Mouse (Mus musculus): ENCODE data around the gene Armc6. TPM values are rescaled to one million over a fixed set of nuclear protein-coding genes. Genes with fewer than 3 reads are reported as not detected.

Gene Armc6
- polyA plus RNA-seq, 1 experiment from 2014 or later = 17.8 TPM

DNA sequence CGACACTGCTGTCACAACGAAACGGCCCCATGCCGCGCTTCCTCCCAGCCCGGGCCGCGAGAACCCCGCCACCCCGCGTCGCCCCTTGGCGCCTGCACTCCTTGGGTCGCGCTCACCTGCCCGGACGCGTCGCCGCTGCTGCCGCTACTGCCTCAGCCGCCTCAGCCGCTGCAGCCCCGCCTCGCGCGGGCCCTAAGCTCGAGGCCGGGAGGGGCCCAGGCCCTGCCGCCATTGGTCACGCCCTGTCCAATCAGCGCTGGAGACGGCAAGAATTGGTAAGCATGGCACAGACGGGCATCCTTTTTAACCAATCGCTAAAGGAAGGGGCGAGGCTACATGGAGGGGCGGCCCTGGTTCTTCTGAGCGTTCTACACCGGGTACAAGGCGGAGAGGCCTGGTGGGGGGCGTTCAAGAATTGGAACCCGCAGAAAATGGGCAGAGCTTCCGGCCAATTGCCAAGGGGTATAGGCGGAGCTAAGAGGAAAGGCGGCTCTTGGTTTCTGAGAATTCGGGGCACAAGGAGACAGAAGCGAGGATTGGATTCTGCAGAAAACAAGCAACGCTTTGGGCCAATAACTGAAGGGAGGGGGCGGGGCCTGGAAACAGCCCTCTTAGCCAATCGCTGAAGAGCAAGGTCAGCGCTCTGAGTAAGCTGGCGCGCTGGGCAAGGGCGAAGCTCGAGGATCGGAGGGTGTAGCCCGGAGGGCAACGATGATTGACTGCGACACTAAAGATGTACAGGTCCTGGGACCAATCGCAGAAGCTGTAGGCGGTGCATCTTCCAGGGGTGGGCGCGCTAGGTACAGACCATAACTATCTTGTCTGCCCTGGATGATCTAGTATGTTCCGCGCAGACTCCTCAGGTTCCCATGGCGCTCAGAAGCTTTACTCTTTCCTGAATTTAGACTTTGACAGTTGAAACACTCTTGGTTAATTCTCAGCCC, 21.9 kb downstream of the Armc6 start, which contains the start of gene Slc25a42:
TSS of gene Slc25a42 (minus strand) at position 194 of the 944 bp plus-strand sequence.
- peak within 1 kb of the TSS; percentile 63 for H3K4me3 ChIP-seq (ENCODE audit: low read depth, low read length)
- 0 out of 2 replicates have a peak, but pooled peaks cover 9% of the 10 kb centered on the region for H3K4me1 ChIP-seq (ENCODE audit: control insufficient read depth, insufficient read depth, low read length)
- H3K27me3 ChIP-seq (ENCODE audit: control insufficient read depth, insufficient read depth, low read length) = no peaks in the 10 kb centered on the region; the same call in 1 of the 2 replicates
- WGBS (ENCODE audit: insufficient replicate concordance) = under 1% methylated on average over 64 of the region's 66 CpGs
- peak within 1 kb of the TSS; percentile 95 for H3K4me2 ChIP-seq
- peak; percentile 97 for ATAC-seq (replicated peaks; ENCODE audit: insufficient number of reproducible peaks, low FRiP score, low TSS enrichment)
- peak within 1 kb of the TSS; percentile 55 for H3K27ac ChIP-seq (ENCODE audit: low read depth, low read length)
- no peaks in the 10 kb centered on the region for H3K36me3 ChIP-seq (ENCODE audit: control insufficient read depth, insufficient read depth, low read length)
- peak within 1 kb of the TSS; percentile 74 for H3K9ac ChIP-seq (ENCODE audit: low read depth, low read length)
- no peaks in the 10 kb centered on the region for H3K9me3 ChIP-seq (replicated peaks; ENCODE audit: control insufficient read depth, low read length)

- Histone ChIP-seq H3K27ac (ENCODE audit: low read depth, low read length) (peak overlapping the region; percentile 55), H3K36me3 (ENCODE audit: control insufficient read depth, insufficient read depth, low read length) (no peaks in the 10 kb centered on the region), H3K4me1 (ENCODE audit: control insufficient read depth, insufficient read depth, low read length) (0 out of 2 replicates have a peak, but pooled peaks cover 9% of the 10 kb centered on the region), H3K4me2 (peak overlapping the region; percentile 95), H3K9me3 (replicated peaks; ENCODE audit: control insufficient read depth, low read length) (no peaks in the 10 kb centered on the region), H3K9ac (ENCODE audit: low read depth, low read length) (peak overlapping the region; percentile 74), H3K4me3 (ENCODE audit: low read depth, low read length) (peak overlapping the region; percentile 63), H3K27me3 (ENCODE audit: control insufficient read depth, insufficient read depth, low read length) (no peaks in the 10 kb centered on the region; the same call in 1 of the 2 replicates)
- WGBS (ENCODE audit: insufficient replicate concordance) = 2% methylated on average over 31 of the region's 31 CpGs
- ATAC-seq (replicated peaks; ENCODE audit: insufficient number of reproducible peaks, low FRiP score, low TSS enrichment) = 0 out of 2 replicates have a peak, but pooled peaks have one; percentile 1
Measured at GRCm38 (mm10) chr8:70211726-70212111, 22.5 kb downstream of the Armc6 start.

- H3K9me3 ChIP-seq (replicated peaks; ENCODE audit: control insufficient read depth, low read length) = no peaks in the 10 kb centered on the region
- WGBS (ENCODE audit: insufficient replicate concordance) = 59% methylated on average over 1 of the region's 1 CpGs
- H3K27ac ChIP-seq (ENCODE audit: low read depth, low read length) = no peak overlapping the region
- H3K36me3 ChIP-seq (ENCODE audit: control insufficient read depth, insufficient read depth, low read length) = no peaks in the 10 kb centered on the region
- peak overlapping the region; percentile 63 for H3K4me3 ChIP-seq (ENCODE audit: low read depth, low read length)
- no peaks in the 10 kb centered on the region for H3K27me3 ChIP-seq (ENCODE audit: control insufficient read depth, insufficient read depth, low read length)
- 0 out of 2 replicates have a peak, but pooled peaks cover 9% of the 10 kb centered on the region for H3K4me1 ChIP-seq (ENCODE audit: control insufficient read depth, insufficient read depth, low read length)
- no peak for ATAC-seq (replicated peaks; ENCODE audit: insufficient number of reproducible peaks, low FRiP score, low TSS enrichment)
- peak overlapping the region; percentile 95 for H3K4me2 ChIP-seq
- peak overlapping the region; percentile 74 for H3K9ac ChIP-seq (ENCODE audit: low read depth, low read length)
Measured at GRCm38 (mm10) chr8:70211275-70211674, 23.0 kb downstream of the Armc6 start.

DNA sequence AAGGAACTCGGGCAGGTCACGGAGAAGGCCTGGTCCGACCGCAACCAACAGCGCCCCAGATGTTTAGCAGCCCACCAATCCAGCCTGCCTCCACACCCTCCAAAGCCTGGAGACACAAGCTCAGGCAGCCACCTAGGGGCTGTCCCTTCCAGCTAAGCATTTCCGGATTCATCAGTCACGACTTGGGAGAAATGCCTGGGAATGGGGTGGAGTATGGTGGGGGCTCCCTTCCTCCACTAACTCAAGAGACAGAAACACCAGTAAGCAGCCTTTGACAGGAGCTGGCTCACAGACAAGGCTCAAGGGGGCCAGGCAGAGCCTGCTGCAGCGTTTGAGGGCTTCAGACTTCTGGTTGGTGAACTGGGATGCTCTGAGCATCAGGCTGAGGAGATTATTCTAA, 23.7 kb downstream of the Armc6 start:
- 21% methylated on average over 8 of the region's 8 CpGs for WGBS (ENCODE audit: insufficient replicate concordance)
- Histone ChIP-seq H3K9me3 (replicated peaks; ENCODE audit: control insufficient read depth, low read length) (no peaks in the 10 kb centered on the region), H3K36me3 (ENCODE audit: control insufficient read depth, insufficient read depth, low read length) (no peaks in the 10 kb centered on the region), H3K4me2 (peak overlapping the region; percentile 25), H3K4me1 (ENCODE audit: control insufficient read depth, insufficient read depth, low read length) (0 out of 2 replicates have a peak, but pooled peaks cover 9% of the 10 kb centered on the region), H3K9ac (ENCODE audit: low read depth, low read length) (no peak overlapping the region), H3K27me3 (ENCODE audit: control insufficient read depth, insufficient read depth, low read length) (no peaks in the 10 kb centered on the region), H3K27ac (ENCODE audit: low read depth, low read length) (no peak overlapping the region), H3K4me3 (ENCODE audit: low read depth, low read length) (0 out of 2 replicates have a peak overlapping the region, but pooled peaks have one; percentile 8)
- ATAC-seq (replicated peaks; ENCODE audit: insufficient number of reproducible peaks, low FRiP score, low TSS enrichment) = no peak

DNA sequence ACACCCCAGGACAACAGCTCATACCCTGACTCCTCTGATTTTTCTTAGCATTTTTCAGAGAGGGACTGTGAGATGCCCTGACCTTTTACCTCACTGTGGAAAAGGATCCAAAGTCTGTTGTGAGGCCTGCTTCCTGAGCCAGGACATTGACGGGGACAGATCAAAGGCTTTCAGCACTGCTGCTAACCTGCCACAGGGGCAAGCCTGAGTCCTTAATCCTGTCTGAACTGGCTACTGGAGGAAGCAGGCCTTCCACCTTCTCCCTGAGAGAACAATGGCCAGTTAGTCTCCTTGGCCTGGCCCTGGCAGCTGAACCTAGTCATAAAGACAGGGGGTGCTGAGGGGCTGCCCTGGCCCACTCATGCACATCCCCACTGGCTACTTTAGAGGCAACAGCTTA, 26.1 kb downstream of the Armc6 start:
- H3K27ac ChIP-seq (ENCODE audit: low read depth, low read length) = no peak overlapping the region
- ATAC-seq (replicated peaks; ENCODE audit: insufficient number of reproducible peaks, low FRiP score, low TSS enrichment) = no peak
- H3K36me3 ChIP-seq (ENCODE audit: control insufficient read depth, insufficient read depth, low read length) = no peaks in the 10 kb centered on the region
- H3K4me3 ChIP-seq (ENCODE audit: low read depth, low read length) = no peak overlapping the region
- H3K9me3 ChIP-seq (replicated peaks; ENCODE audit: control insufficient read depth, low read length) = no peaks in the 10 kb centered on the region
- no peak overlapping the region for H3K9ac ChIP-seq (ENCODE audit: low read depth, low read length)
- H3K4me1 ChIP-seq (ENCODE audit: control insufficient read depth, insufficient read depth, low read length) = peaks cover 18% of the 10 kb centered on the region; the same call in 1 of the 2 replicates
- no peaks in the 10 kb centered on the region for H3K27me3 ChIP-seq (ENCODE audit: control insufficient read depth, insufficient read depth, low read length)
- H3K4me2 ChIP-seq = no peak overlapping the region
- whole genome bisulfite sequencing (ENCODE audit: insufficient replicate concordance) = 48% methylated on average over 1 of the region's 1 CpGs

DNA sequence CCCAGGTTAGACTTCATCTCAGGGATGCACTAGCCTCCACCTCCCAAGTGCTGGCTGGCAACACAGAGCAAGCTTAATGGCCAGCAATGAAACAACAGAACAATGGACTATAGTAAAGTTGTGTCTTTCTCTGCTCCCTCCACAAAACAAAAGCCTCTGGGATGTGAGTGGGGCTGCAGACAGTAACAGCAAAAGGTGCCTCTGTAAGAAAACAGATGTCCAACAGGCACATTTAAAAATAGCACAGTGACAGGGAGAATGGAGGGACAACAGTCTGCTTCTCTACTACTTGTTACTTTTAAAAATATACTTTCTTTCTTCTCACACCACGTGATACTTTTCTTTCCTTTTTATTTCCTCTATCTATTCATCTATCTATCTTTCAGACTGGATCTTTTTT, 29.5 kb downstream of the Armc6 start:
- Histone ChIP-seq H3K9me3 (replicated peaks; ENCODE audit: control insufficient read depth, low read length) (no peaks in the 10 kb centered on the region), H3K4me1 (ENCODE audit: control insufficient read depth, insufficient read depth, low read length) (peaks cover 10% of the 10 kb centered on the region), H3K4me3 (ENCODE audit: low read depth, low read length) (no peak overlapping the region), H3K4me2 (peak overlapping the region; percentile 22; the same call in 1 of the 2 replicates), H3K27ac (ENCODE audit: low read depth, low read length) (peak overlapping the region; percentile 85), H3K9ac (ENCODE audit: low read depth, low read length) (0 out of 2 replicates have a peak overlapping the region, but pooled peaks have one; percentile 34), H3K36me3 (ENCODE audit: control insufficient read depth, insufficient read depth, low read length) (no peaks in the 10 kb centered on the region), H3K27me3 (ENCODE audit: control insufficient read depth, insufficient read depth, low read length) (no peaks in the 10 kb centered on the region)
- 44% methylated on average over 1 of the region's 1 CpGs for WGBS (ENCODE audit: insufficient replicate concordance)
- no peak for ATAC-seq (replicated peaks; ENCODE audit: insufficient number of reproducible peaks, low FRiP score, low TSS enrichment)

DNA sequence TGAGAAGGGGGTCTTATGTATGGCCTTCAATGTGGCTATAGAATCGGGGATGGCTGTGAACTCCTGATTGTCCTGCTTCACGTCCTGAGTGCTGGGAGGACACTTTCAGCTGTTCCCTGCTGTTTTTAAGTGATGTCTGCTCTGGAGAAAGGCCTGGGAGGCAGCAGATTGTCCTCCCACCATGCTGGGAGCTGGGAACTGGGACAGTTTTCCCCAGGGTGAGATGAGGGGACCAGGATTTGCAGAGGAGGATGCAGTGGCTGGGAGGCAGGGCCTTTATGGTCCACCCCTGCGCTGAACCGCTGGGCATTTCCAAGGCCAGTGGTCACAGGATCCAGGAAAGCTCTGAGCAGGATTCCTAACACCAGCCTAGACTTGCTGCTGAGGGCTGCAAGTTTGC, 31.2 kb downstream of the Armc6 start:
- H3K9ac ChIP-seq (ENCODE audit: low read depth, low read length) = no peak overlapping the region
- H3K27ac ChIP-seq (ENCODE audit: low read depth, low read length) = no peak overlapping the region
- H3K4me1 ChIP-seq (ENCODE audit: control insufficient read depth, insufficient read depth, low read length) = peaks cover 10% of the 10 kb centered on the region

DNA sequence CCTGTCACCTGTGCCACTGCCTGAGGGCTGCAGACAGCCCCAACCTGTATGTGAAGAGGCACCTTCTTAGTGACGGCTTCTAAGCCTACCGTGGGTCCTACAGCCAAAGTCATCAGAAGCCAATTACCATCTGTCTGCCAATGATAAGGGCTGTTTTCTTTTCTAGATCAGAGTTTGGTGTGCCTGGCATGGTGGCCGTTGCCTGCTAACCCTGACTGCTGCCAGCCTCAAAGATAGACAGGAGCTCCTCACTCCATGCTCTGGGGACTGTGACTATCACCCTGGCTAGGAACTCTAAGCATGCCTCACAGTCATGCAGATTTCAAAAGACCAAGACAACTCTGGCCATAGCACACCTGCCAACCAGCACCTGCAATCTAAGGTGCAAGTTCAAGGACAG, 32.8 kb downstream of the Armc6 start:
- Histone ChIP-seq H3K36me3 (ENCODE audit: control insufficient read depth, insufficient read depth, low read length) (no peaks in the 10 kb centered on the region), H3K27me3 (ENCODE audit: control insufficient read depth, insufficient read depth, low read length) (0 out of 2 replicates have a peak, but pooled peaks cover 2% of the 10 kb centered on the region), H3K27ac (ENCODE audit: low read depth, low read length) (no peak overlapping the region), H3K4me1 (ENCODE audit: control insufficient read depth, insufficient read depth, low read length) (peaks cover 10% of the 10 kb centered on the region), H3K4me2 (no peak overlapping the region), H3K9me3 (replicated peaks; ENCODE audit: control insufficient read depth, low read length) (no peaks in the 10 kb centered on the region), H3K4me3 (ENCODE audit: low read depth, low read length) (no peak overlapping the region), H3K9ac (ENCODE audit: low read depth, low read length) (no peak overlapping the region)
- WGBS (ENCODE audit: insufficient replicate concordance) = 52% methylated on average over 3 of the region's 3 CpGs
- no peak for ATAC-seq (replicated peaks; ENCODE audit: insufficient number of reproducible peaks, low FRiP score, low TSS enrichment)

More for the DNA sequence above, 31.2 kb downstream of the Armc6 start:
- H3K9me3 ChIP-seq (replicated peaks; ENCODE audit: control insufficient read depth, low read length) = no peaks in the 10 kb centered on the region
- no peak overlapping the region for H3K4me3 ChIP-seq (ENCODE audit: low read depth, low read length)
- no peak overlapping the region for H3K4me2 ChIP-seq
- WGBS (ENCODE audit: insufficient replicate concordance) = 80% methylated on average over 4 of the region's 4 CpGs
- ATAC-seq (replicated peaks; ENCODE audit: insufficient number of reproducible peaks, low FRiP score, low TSS enrichment) = no peak
- no peaks in the 10 kb centered on the region for H3K36me3 ChIP-seq (ENCODE audit: control insufficient read depth, insufficient read depth, low read length)
- H3K27me3 ChIP-seq (ENCODE audit: control insufficient read depth, insufficient read depth, low read length) = 0 out of 2 replicates have a peak, but pooled peaks cover 2% of the 10 kb centered on the region

All from heart, embryonic 11.5 days (tissue).